Mouse (Mus musculus) forebrain, embryonic 15.5 days (tissue): ENCODE data around the gene Zdhhc1. TPM values are rescaled to one million over a fixed set of nuclear protein-coding genes. Genes with fewer than 3 reads are reported as not detected.

Experiments used
- ATAC-seq: fragments of 200-750 bp; cut with Nextera tagmentation; replicated peaks from 2 replicates; pipeline ENCODE4 v1.8.0; 2017; ENCODE audit warnings: mild to moderate bottlenecking, moderate TSS enrichment, moderate library complexity
- H3K27ac ChIP-seq: fragments of 300-500 bp; sonication (generic); replicated peaks from 2 replicates; pipeline ENCODE4 v1.5.1; 2015; ENCODE audit warnings: mild to moderate bottlenecking, inconsistent platforms
- H3K27me3 ChIP-seq: fragments of 300-500 bp; sonication (generic); 2 replicates; pipeline ENCODE4 v1.6.1; 2015; ENCODE audit warnings: inconsistent platforms
- H3K36me3 ChIP-seq: fragments of 300-500 bp; sonication (generic); 2 replicates; pipeline ENCODE4 v1.6.1; 2015; ENCODE audit warnings: mild to moderate bottlenecking, inconsistent platforms
- H3K4me1 ChIP-seq: fragments of 300-500 bp; sonication (generic); 2 replicates; pipeline ENCODE4 v1.6.1; 2015; ENCODE audit warnings: inconsistent platforms
- H3K4me2 ChIP-seq: fragments of 300-500 bp; sonication (generic); replicated peaks from 2 replicates; pipeline ENCODE4 v1.6.1; 2015; ENCODE audit warnings: mild to moderate bottlenecking, inconsistent platforms
- H3K4me3 ChIP-seq: fragments of 300-500 bp; sonication (generic); 2 replicates; pipeline ENCODE4 v1.5.1; 2015; ENCODE audit warnings: mild to moderate bottlenecking, inconsistent platforms
- H3K9ac ChIP-seq: fragments of 300-500 bp; sonication (generic); replicated peaks from 2 replicates; pipeline ENCODE4 v1.6.1; 2015; ENCODE audit warnings: mild to moderate bottlenecking, inconsistent platforms
- H3K9me3 ChIP-seq: fragments of 300-500 bp; sonication (generic); 2 replicates; pipeline ENCODE4 v1.6.1; 2016; ENCODE audit warnings: inconsistent platforms
- WGBS: fragments of 180-500 bp; shearing (Covaris S2); methylation state at CpG from one replicate; pipeline ENCODE4 v1.1.7; 2015; ENCODE audit warnings: mixed read lengths; 5-methylcytosine and 5-hydroxymethylcytosine counted together
- polyA plus RNA-seq: library from polyadenylated mRNA; unstranded; fragments of >200 nt; fragmentation: Nextera tagmentation; extraction: Ambion mirVana; gene quantifications from 2 replicates; pipeline ENCODE4 v1.2.1, GENCODE M21; 2015

The Zdhhc1 gene
- polyA plus RNA-seq, 1 experiment from 2014 or later = 31.3 TPM

- Histone ChIP-seq H3K9ac (no peak overlapping the region), H3K27ac (no peak overlapping the region), H3K9me3 (no peaks in the 10 kb centered on the region), H3K27me3 (no peaks in the 10 kb centered on the region), H3K4me1 (no peaks in the 10 kb centered on the region), H3K4me3 (no peak overlapping the region), H3K36me3 (peaks cover 41% of the 10 kb centered on the region), H3K4me2 (no peak overlapping the region)
- no peak for ATAC-seq
- 56% methylated on average over 2 of the region's 2 CpGs for WGBS
Observed at GRCm38 (mm10) chr8:105531774-105532173, 35.1 kb upstream of the Zdhhc1 start.

DNA sequence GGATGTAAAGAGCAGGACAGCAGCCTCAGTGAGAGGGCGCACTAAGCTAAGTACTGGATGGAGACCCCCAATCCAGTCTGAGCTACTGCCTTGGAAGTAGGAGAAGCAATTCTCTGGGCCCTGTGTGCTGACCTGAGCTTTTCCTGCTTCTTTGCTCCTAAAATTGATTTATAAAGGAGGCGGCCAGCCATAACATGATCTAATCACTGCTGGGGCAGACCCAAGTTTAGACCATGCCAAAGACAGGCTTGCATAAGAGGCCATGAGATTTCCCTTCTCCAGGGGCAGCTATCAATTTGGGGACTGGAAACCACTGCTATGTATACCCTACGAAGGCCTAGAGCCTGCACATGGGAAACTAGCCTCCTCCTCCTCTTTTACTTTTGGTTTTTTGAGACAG lies 32.6 kb upstream of the Zdhhc1 start:
- H3K36me3 ChIP-seq = peaks cover 44% of the 10 kb centered on the region
- H3K27ac ChIP-seq = no peak overlapping the region
- H3K4me2 ChIP-seq = no peak overlapping the region
- no peak overlapping the region for H3K9ac ChIP-seq
- H3K4me3 ChIP-seq = no peak overlapping the region
- H3K4me1 ChIP-seq = no peaks in the 10 kb centered on the region
- H3K27me3 ChIP-seq = no peaks in the 10 kb centered on the region
- no peaks in the 10 kb centered on the region for H3K9me3 ChIP-seq
- ATAC-seq = no peak
- 82% methylated on average over 3 of the region's 3 CpGs for WGBS

DNA sequence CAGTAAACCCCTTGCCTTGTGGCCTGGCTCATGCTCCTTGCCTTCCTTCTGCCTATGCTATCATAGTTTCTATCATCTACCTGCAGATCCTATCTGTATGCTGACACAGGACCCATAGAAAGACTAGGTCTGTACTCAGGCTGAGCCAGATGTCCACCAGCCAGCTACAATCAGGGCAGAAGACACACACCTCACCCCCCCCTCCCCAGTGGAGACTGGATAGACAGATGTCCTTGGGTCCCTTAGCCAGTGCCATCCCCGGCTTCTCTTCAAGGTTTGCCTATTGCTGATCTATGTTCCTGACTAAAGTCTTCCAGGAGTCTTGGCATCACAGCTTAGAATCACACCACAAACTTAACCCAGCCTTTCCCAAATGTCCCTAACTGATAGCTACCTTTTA lies 31.5 kb upstream of the Zdhhc1 start:
- Histone ChIP-seq H3K36me3 (peaks cover 44% of the 10 kb centered on the region), H3K4me2 (no peak overlapping the region), H3K27me3 (no peaks in the 10 kb centered on the region), H3K27ac (no peak overlapping the region), H3K9me3 (no peaks in the 10 kb centered on the region), H3K4me1 (no peaks in the 10 kb centered on the region), H3K4me3 (no peak overlapping the region), H3K9ac (no peak overlapping the region)
- ATAC-seq = no peak
- 100% methylated on average over 1 of the region's 1 CpGs for WGBS

DNA sequence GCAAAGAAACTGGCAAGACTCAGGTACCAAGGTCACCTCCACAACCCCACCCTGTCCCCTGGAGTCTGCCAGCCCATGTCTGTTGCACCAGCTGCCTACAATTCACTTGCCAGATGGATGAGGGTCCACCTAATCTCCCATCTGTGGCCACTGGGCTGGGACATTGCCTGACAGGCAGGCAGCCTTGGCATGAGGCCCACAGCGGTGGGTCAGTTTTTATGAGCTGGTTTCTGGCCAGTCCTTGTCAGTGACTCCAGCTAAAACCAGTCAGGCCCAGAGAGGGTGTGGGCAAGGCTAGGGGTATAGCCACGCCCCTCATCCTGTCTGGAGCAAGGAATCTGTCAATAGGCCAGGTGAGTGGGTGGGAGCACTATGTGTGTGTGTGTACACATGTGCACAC lies 30.4 kb upstream of the Zdhhc1 start:
- Histone ChIP-seq H3K9ac (no peak overlapping the region), H3K9me3 (no peaks in the 10 kb centered on the region), H3K4me1 (no peaks in the 10 kb centered on the region), H3K4me3 (no peak overlapping the region), H3K36me3 (peaks cover 48% of the 10 kb centered on the region), H3K27me3 (no peaks in the 10 kb centered on the region), H3K4me2 (no peak overlapping the region), H3K27ac (no peak overlapping the region)
- 95% methylated on average over 2 of the region's 2 CpGs for WGBS
- ATAC-seq = no peak

- WGBS = 94% methylated on average over 9 of the region's 9 CpGs
- H3K27ac ChIP-seq = no peak overlapping the region
- H3K36me3 ChIP-seq = peaks cover 25% of the 10 kb centered on the region
- H3K4me1 ChIP-seq = peaks cover 12% of the 10 kb centered on the region
- H3K4me2 ChIP-seq = no peak overlapping the region
- ATAC-seq = no peak
- peaks cover 6% of the 10 kb centered on the region; the same call in 1 of the 2 replicates for H3K27me3 ChIP-seq
- H3K4me3 ChIP-seq = no peak overlapping the region
- H3K9me3 ChIP-seq = no peaks in the 10 kb centered on the region
- no peak overlapping the region for H3K9ac ChIP-seq
Observed at GRCm38 (mm10) chr8:105522890-105523289, 26.2 kb upstream of the Zdhhc1 start.

DNA sequence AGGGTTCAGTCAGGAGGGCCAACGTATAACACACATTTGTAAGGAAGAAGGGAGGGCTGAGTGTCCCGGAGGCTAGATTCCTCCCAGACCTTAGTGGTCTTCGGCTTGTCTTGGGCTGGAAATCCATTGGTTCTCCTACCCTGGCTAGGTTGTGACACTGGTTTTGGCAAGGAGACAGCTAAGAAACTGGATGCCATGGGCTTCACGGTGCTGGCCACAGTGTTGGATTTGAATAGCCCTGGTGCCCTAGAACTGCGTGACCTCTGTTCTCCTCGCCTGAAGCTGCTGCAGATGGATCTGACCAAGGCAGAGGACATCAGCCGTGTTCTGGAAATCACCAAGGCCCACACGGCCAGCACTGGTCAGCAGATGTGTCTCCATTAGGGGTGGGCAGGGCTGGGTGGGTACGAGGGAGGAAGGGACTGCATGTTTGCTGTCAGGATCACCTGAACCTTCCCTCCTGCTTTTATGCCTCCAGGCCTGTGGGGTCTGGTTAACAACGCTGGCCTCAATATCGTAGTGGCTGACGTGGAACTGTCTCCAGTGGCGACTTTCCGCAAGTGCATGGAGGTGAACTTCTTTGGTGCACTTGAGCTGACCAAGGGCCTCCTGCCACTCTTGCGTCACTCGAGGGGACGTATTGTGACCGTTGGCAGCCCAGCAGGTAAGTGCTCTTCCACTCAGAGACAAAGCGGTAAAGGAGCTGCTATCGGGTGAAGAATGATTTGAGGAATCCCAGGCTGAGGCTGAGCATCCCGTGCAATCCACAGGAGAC lies 25.5 kb upstream of the Zdhhc1 start:
- H3K4me2 ChIP-seq = no peak overlapping the region
- peaks cover 23% of the 10 kb centered on the region for H3K36me3 ChIP-seq
- H3K9ac ChIP-seq = no peak overlapping the region
- no peak for ATAC-seq
- WGBS = 88% methylated on average over 21 of the region's 21 CpGs
- peaks cover 12% of the 10 kb centered on the region for H3K27me3 ChIP-seq
- no peak overlapping the region for H3K27ac ChIP-seq
- no peaks in the 10 kb centered on the region for H3K9me3 ChIP-seq
- H3K4me3 ChIP-seq = no peak overlapping the region
- H3K4me1 ChIP-seq = peaks cover 12% of the 10 kb centered on the region

DNA sequence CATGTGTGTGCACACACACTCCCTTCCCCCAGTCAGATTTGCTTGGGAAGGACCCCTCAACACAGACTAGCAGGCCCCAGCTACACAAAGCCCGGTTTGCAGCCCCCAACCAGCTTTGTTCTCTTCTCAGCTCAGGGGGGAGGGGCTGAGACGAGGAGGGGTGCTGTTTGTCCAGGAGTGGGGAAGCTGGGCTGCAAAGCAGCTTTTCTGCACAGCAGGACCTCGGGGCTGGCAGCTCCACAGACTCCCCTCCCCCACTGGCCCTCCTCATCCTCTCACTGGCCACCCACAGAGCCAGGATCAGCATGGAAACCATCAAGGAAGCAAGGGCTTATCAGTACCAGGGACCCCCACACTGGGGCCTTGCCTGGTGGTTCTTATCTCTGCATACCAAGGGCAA lies 24.4 kb upstream of the Zdhhc1 start:
- 0% methylated on average over 3 of the region's 3 CpGs for WGBS
- no peak overlapping the region for H3K9ac ChIP-seq
- no peaks in the 10 kb centered on the region for H3K9me3 ChIP-seq
- peaks cover 14% of the 10 kb centered on the region for H3K27me3 ChIP-seq
- H3K4me2 ChIP-seq = no peak overlapping the region
- H3K4me1 ChIP-seq = peaks cover 15% of the 10 kb centered on the region
- no peak overlapping the region for H3K27ac ChIP-seq
- peaks cover 18% of the 10 kb centered on the region for H3K36me3 ChIP-seq
- H3K4me3 ChIP-seq = no peak overlapping the region
- no peak for ATAC-seq

DNA sequence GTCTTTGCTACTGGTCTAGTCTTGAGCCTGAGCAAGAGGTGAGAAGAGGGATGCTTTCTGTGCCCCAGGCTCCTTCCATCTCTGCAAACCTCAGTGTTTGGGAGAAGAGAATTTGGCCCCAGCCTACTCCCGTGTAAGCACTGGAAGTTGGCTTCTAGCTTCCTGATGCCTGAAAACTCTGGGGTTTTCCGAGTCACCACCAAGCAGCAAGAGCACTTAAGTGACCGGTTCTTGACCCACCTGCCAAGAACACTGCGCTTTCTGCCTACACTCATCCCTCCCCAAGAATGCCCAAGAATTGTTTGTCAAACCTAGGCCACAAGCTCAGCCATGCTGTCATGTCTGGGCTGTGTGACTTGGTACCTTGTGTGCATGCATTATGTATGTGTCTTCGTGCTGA lies 23.8 kb upstream of the Zdhhc1 start:
- no peak for ATAC-seq
- Histone ChIP-seq H3K27me3 (peaks cover 14% of the 10 kb centered on the region), H3K4me2 (no peak overlapping the region), H3K27ac (no peak overlapping the region), H3K4me3 (no peak overlapping the region), H3K36me3 (peaks cover 18% of the 10 kb centered on the region), H3K4me1 (peaks cover 16% of the 10 kb centered on the region), H3K9ac (no peak overlapping the region), H3K9me3 (no peaks in the 10 kb centered on the region)
- WGBS = 29% methylated on average over 5 of the region's 5 CpGs

- H3K4me3 ChIP-seq = no peak overlapping the region
- no peak overlapping the region for H3K9ac ChIP-seq
Observed at GRCm38 (mm10) chr8:105519591-105519990, 22.9 kb upstream of the Zdhhc1 start.

DNA sequence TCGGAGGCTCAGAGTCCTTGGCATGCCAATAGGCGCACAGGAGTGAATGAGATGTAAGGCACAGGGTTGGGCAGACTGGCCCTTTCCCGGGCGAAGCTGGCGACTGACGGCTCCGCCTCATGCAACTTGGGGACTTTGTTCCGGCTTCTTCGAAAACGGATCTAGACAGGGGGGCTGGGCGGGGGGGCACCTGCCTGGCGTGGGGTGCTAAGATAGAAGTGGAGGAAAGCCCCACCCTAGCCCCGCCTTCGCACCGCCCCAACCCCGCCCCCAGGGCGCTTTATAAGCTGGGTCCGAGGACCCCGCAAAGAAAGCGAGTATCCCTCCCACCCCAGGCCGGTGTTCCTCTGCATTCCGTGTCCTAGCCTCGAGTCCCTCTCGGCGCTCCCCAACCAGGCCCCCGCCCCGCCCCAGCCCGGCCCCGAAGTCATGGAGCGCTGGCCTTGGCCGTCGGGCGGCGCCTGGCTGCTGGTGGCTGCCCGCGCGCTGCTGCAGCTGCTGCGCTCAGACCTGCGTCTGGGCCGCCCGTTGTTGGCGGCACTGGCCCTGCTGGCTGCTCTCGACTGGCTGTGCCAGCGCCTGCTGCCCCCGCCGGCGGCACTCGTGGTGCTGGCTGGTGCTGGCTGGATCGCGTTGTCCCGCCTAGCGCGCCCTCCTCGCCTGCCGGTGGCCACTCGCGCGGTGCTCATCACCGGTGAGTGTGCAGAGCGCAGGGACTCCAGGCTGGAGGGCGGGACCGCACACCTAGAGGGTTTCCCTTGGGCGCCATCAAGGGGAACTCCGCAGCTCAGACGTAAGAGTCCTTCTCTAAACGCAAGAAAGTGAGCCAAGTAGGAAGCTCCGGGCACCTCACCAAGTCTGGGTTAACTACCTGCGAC lies 22.0 kb upstream of the Zdhhc1 start, which contains the start of gene Hsd11b2:
Gene Hsd11b2, plus strand, starts transcription at position 320 of the 878 bp plus-strand sequence.
- Histone ChIP-seq H3K4me1 (peaks cover 16% of the 10 kb centered on the region), H3K9me3 (no peaks in the 10 kb centered on the region), H3K27me3 (peaks cover 14% of the 10 kb centered on the region), H3K4me3 (peak within 1 kb of the TSS; percentile 47), H3K36me3 (peaks cover 6% of the 10 kb centered on the region; the same call in 1 of the 2 replicates), H3K9ac (peak within 1 kb of the TSS; percentile 45), H3K27ac (no peak within 1 kb of the TSS), H3K4me2 (peak within 1 kb of the TSS; percentile 91)
- WGBS = under 1% methylated on average over 68 of the region's 68 CpGs
- peak; percentile 68 for ATAC-seq

More at GRCm38 (mm10) chr8:105519591-105519990, 22.9 kb upstream of the Zdhhc1 start:
- H3K4me2 ChIP-seq = no peak overlapping the region
- H3K27ac ChIP-seq = no peak overlapping the region
- ATAC-seq = no peak
- peaks cover 16% of the 10 kb centered on the region for H3K4me1 ChIP-seq
- H3K36me3 ChIP-seq = peaks cover 9% of the 10 kb centered on the region; the same call in 1 of the 2 replicates
- peaks cover 14% of the 10 kb centered on the region for H3K27me3 ChIP-seq
- 11% methylated on average over 2 of the region's 2 CpGs for WGBS
- H3K9me3 ChIP-seq = no peaks in the 10 kb centered on the region

- H3K9me3 ChIP-seq = no peaks in the 10 kb centered on the region
- no peak overlapping the region for H3K27ac ChIP-seq
- WGBS = 41% methylated on average over 8 of the region's 8 CpGs
- ATAC-seq = no peak
- H3K4me1 ChIP-seq = peaks cover 16% of the 10 kb centered on the region
- H3K36me3 ChIP-seq = no peaks in the 10 kb centered on the region; the same call in 1 of the 2 replicates
- no peak overlapping the region for H3K4me2 ChIP-seq
- peaks cover 14% of the 10 kb centered on the region for H3K27me3 ChIP-seq
- H3K4me3 ChIP-seq = no peak overlapping the region
- no peak overlapping the region for H3K9ac ChIP-seq
Observed at GRCm38 (mm10) chr8:105517346-105517745, 20.6 kb upstream of the Zdhhc1 start.

DNA sequence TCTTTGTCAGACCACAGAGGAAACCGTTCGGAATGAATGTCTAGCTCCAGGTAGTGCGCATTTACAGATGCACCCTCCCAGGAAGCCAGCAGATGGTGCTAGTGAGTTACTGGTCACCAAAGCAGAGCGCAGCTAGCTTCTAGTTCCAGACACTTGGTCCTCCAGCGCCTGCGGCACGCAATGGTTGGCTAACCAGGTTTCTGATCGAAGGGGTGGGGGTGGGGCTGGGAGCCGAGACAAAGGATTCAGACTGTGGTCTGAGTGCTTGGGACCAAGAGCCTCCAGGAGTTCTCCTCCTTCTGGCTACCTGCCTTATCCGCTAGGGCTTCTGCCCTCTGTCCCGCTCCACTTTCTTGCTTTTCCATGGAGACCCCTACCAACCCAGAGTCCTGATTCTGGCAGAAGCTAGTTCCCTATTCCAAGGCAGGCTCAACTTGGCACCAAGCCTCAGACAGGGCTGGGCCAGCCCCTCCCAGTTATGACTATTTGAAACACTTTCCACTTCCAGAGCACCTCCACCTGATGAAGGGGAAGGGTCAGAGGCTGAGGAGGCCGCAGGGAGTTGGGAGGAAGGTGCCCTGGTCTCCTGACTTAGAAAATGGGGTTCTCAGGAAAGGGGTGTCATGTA lies 19.4 kb upstream of the Zdhhc1 start:
- peak; percentile 42 for ATAC-seq
- Histone ChIP-seq H3K9ac (no peak overlapping the region), H3K4me3 (no peak overlapping the region)

More for the DNA sequence above, 19.4 kb upstream of the Zdhhc1 start:
- no peaks in the 10 kb centered on the region for H3K36me3 ChIP-seq
- H3K4me2 ChIP-seq = peak overlapping the region; percentile 40
- WGBS = 11% methylated on average over 12 of the region's 12 CpGs
- peaks cover 16% of the 10 kb centered on the region for H3K4me1 ChIP-seq
- H3K27ac ChIP-seq = no peak overlapping the region
- H3K9me3 ChIP-seq = no peaks in the 10 kb centered on the region
- H3K27me3 ChIP-seq = peaks cover 14% of the 10 kb centered on the region
